Mouse (Mus musculus): ENCODE results near the gene Fbxl17. TPM values are rescaled to one million over a fixed set of nuclear protein-coding genes. Genes with fewer than 3 reads are reported as not detected.

Gene Fbxl17
- total and polyA plus RNA-seq, 3 experiments: 8.2 to 9.9 (median 8.8) TPM

GRCm38 (mm10) chr17:63057740-63058388, 442.0 kb downstream of the Fbxl17 start:
- Histone ChIP-seq H3K4me1 (ENCODE audit: insufficient read depth, low read depth, low read length) (no peaks in the 10 kb centered on the region), H3K4me3 (ENCODE audit: low read depth, low read length) (no peak overlapping the region), H3K36me3 (replicated peaks) (peaks cover 6% of the 10 kb centered on the region), H3K27me3 (ENCODE audit: insufficient read depth, low read length) (no peaks in the 10 kb centered on the region), H3K9me3 (replicated peaks) (no peaks in the 10 kb centered on the region)
- ATAC-seq (ENCODE audit: extremely low read depth, insufficient number of reproducible peaks, low FRiP score, poor library complexity, severe bottlenecking): no peak
- TF ChIP-seq GATA1 (IDR thresholded peaks at IDR 0.05; ENCODE audit: borderline replicate concordance, low read length) (no peak), POLR2AphosphoS5 (IDR thresholded peaks at IDR 0.05; ENCODE audit: insufficient replicate concordance, low read depth, low read length) (no peak), TAL1 (conservative IDR thresholded peaks at IDR 0.05; ENCODE audit: low read depth, low read length) (no peak), GATA2 (IDR thresholded peaks at IDR 0.05; ENCODE audit: borderline replicate concordance, low read depth, low read length) (no peak), CTCF (IDR thresholded peaks at IDR 0.05; ENCODE audit: low read depth, low read length) (no peak)
- no peak for DNase-seq (ENCODE audit: low spot score)

- H3K4me3 ChIP-seq (ENCODE audit: low read depth, low read length): no peak overlapping the region
- DNase-seq (ENCODE audit: low spot score) (no peak), ATAC-seq (ENCODE audit: extremely low read depth, insufficient number of reproducible peaks, low FRiP score, poor library complexity, severe bottlenecking) (no peak)
- H3K9me3 ChIP-seq (replicated peaks): no peaks in the 10 kb centered on the region
- TF ChIP-seq GATA2 (IDR thresholded peaks at IDR 0.05; ENCODE audit: borderline replicate concordance, low read depth, low read length) (no peak), POLR2AphosphoS5 (IDR thresholded peaks at IDR 0.05; ENCODE audit: insufficient replicate concordance, low read depth, low read length) (no peak), TAL1 (conservative IDR thresholded peaks at IDR 0.05; ENCODE audit: low read depth, low read length) (no peak), GATA1 (IDR thresholded peaks at IDR 0.05; ENCODE audit: borderline replicate concordance, low read length) (no peak), CTCF (IDR thresholded peaks at IDR 0.05; ENCODE audit: low read depth, low read length) (no peak)
- no peaks in the 10 kb centered on the region for H3K4me1 ChIP-seq (ENCODE audit: insufficient read depth, low read depth, low read length)
- peaks cover 6% of the 10 kb centered on the region for H3K36me3 ChIP-seq (replicated peaks)
- no peaks in the 10 kb centered on the region for H3K27me3 ChIP-seq (ENCODE audit: insufficient read depth, low read length)
Observed at GRCm38 (mm10) chr17:63056976-63057375, 442.8 kb downstream of the Fbxl17 start.

GRCm38 (mm10) chr17:63053311-63053710, 446.5 kb downstream of the Fbxl17 start:
- peaks cover 3% of the 10 kb centered on the region for H3K36me3 ChIP-seq (replicated peaks)
- H3K4me1 ChIP-seq (ENCODE audit: insufficient read depth, low read depth, low read length): no peaks in the 10 kb centered on the region
- H3K27me3 ChIP-seq (ENCODE audit: insufficient read depth, low read length): no peaks in the 10 kb centered on the region
- no peak for TF ChIP-seq POLR2AphosphoS5 (IDR thresholded peaks at IDR 0.05; ENCODE audit: insufficient replicate concordance, low read depth, low read length)
- TF ChIP-seq GATA2 (IDR thresholded peaks at IDR 0.05; ENCODE audit: borderline replicate concordance, low read depth, low read length): no peak
- no peak for TF ChIP-seq TAL1 (conservative IDR thresholded peaks at IDR 0.05; ENCODE audit: low read depth, low read length)
- no peak for TF ChIP-seq CTCF (IDR thresholded peaks at IDR 0.05; ENCODE audit: low read depth, low read length)
- no peak for ATAC-seq (ENCODE audit: extremely low read depth, insufficient number of reproducible peaks, low FRiP score, poor library complexity, severe bottlenecking)
- no peak for DNase-seq (ENCODE audit: low spot score)
- H3K4me3 ChIP-seq (ENCODE audit: low read depth, low read length): no peak overlapping the region
- no peaks in the 10 kb centered on the region for H3K9me3 ChIP-seq (replicated peaks)

DNA sequence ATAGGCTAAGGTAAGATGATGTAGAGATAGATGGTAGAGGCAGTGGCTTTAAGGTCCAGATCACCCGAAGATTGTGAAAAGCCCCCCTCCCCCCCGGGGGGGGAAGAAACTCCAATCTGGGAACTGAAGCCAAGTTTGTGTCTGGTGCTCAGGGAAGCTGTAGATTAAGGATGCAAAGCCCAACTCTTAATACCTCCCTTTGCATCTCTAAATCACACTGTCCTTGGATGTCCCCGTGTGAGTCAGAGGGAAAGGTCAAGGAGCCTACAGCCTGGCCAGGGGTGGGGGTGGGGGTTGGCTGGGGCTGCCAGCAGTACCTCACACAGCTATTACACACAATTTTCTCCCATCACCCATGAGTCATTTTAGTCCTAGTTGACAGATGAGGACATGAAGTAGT, 453.4 kb downstream of the Fbxl17 start:
- TF ChIP-seq CTCF (IDR thresholded peaks at IDR 0.05; ENCODE audit: low read depth, low read length) (no peak), GATA2 (IDR thresholded peaks at IDR 0.05; ENCODE audit: borderline replicate concordance, low read depth, low read length) (no peak), TAL1 (conservative IDR thresholded peaks at IDR 0.05; ENCODE audit: low read depth, low read length) (no peak), POLR2AphosphoS5 (IDR thresholded peaks at IDR 0.05; ENCODE audit: insufficient replicate concordance, low read depth, low read length) (no peak), GATA1 (IDR thresholded peaks at IDR 0.05; ENCODE audit: borderline replicate concordance, low read length) (no peak)
- Histone ChIP-seq H3K9me3 (replicated peaks) (no peaks in the 10 kb centered on the region), H3K4me1 (ENCODE audit: insufficient read depth, low read depth, low read length) (no peaks in the 10 kb centered on the region), H3K27me3 (ENCODE audit: insufficient read depth, low read length) (peaks cover 5% of the 10 kb centered on the region; the same call in 1 of the 2 replicates), H3K36me3 (replicated peaks) (no peaks in the 10 kb centered on the region), H3K4me3 (ENCODE audit: low read depth, low read length) (no peak overlapping the region)
- no peak for ATAC-seq (ENCODE audit: extremely low read depth, insufficient number of reproducible peaks, low FRiP score, poor library complexity, severe bottlenecking)
- no peak for DNase-seq (ENCODE audit: low spot score)

DNA sequence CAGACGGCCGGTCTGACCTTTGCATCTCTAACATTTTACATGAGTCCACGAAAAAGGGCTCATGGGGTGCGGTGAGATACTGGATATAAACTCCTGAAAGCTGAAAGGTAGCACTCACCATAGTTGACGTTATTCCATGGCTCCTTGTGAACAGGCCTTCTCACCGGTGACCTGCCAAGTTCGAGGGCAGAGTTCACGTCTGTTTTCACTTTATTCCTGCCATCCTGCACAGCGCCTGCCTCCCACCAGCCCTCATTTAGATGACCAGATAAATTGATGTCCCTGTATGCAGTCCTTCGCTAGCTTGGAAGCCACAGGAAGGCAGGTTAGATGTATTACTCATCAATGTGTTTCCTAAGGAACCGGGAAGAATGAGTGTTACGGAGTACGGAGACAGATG, 454.5 kb downstream of the Fbxl17 start:
- ATAC-seq (ENCODE audit: extremely low read depth, insufficient number of reproducible peaks, low FRiP score, poor library complexity, severe bottlenecking): no peak
- Histone ChIP-seq H3K4me1 (ENCODE audit: insufficient read depth, low read depth, low read length) (no peaks in the 10 kb centered on the region), H3K36me3 (replicated peaks) (no peaks in the 10 kb centered on the region), H3K27me3 (ENCODE audit: insufficient read depth, low read length) (peaks cover 5% of the 10 kb centered on the region; the same call in 1 of the 2 replicates), H3K4me3 (ENCODE audit: low read depth, low read length) (no peak overlapping the region), H3K9me3 (replicated peaks) (no peaks in the 10 kb centered on the region)
- no peak for TF ChIP-seq TAL1 (conservative IDR thresholded peaks at IDR 0.05; ENCODE audit: low read depth, low read length)
- TF ChIP-seq GATA1 (IDR thresholded peaks at IDR 0.05; ENCODE audit: borderline replicate concordance, low read length): no peak
- TF ChIP-seq GATA2 (IDR thresholded peaks at IDR 0.05; ENCODE audit: borderline replicate concordance, low read depth, low read length): no peak
- no peak for TF ChIP-seq CTCF (IDR thresholded peaks at IDR 0.05; ENCODE audit: low read depth, low read length)
- TF ChIP-seq POLR2AphosphoS5 (IDR thresholded peaks at IDR 0.05; ENCODE audit: insufficient replicate concordance, low read depth, low read length): no peak
- DNase-seq (ENCODE audit: low spot score): no peak

- DNase-seq (ENCODE audit: low spot score) (no peak), ATAC-seq (ENCODE audit: extremely low read depth, insufficient number of reproducible peaks, low FRiP score, poor library complexity, severe bottlenecking) (no peak)
- no peak for TF ChIP-seq GATA2 (IDR thresholded peaks at IDR 0.05; ENCODE audit: borderline replicate concordance, low read depth, low read length)
- TF ChIP-seq TAL1 (conservative IDR thresholded peaks at IDR 0.05; ENCODE audit: low read depth, low read length): no peak
- TF ChIP-seq CTCF (IDR thresholded peaks at IDR 0.05; ENCODE audit: low read depth, low read length): no peak
- no peak for TF ChIP-seq POLR2AphosphoS5 (IDR thresholded peaks at IDR 0.05; ENCODE audit: insufficient replicate concordance, low read depth, low read length)
- TF ChIP-seq GATA1 (IDR thresholded peaks at IDR 0.05; ENCODE audit: borderline replicate concordance, low read length): no peak
- Histone ChIP-seq H3K4me1 (ENCODE audit: insufficient read depth, low read depth, low read length) (no peaks in the 10 kb centered on the region), H3K27me3 (ENCODE audit: insufficient read depth, low read length) (peaks cover 8% of the 10 kb centered on the region; the same call in 1 of the 2 replicates), H3K4me3 (ENCODE audit: low read depth, low read length) (no peak overlapping the region), H3K9me3 (replicated peaks) (no peaks in the 10 kb centered on the region), H3K36me3 (replicated peaks) (no peaks in the 10 kb centered on the region)
Observed at GRCm38 (mm10) chr17:63043046-63043675, 456.7 kb downstream of the Fbxl17 start.
